Mouse (Mus musculus) 3T3-L1 (cell line): ENCODE results near the gene Krt13.

Source experiments
- DNase-seq: peaks from one replicate; pipeline ENCODE4 v3.0.0-alpha.2; 2015; ENCODE audit warnings: low read depth, low spot score

Gene Krt13

GRCm38 (mm10) chr11:100112935-100113741 lies 8.2 kb downstream of the Krt13 start:
- no peak for DNase-seq

- DNase-seq, result no peak
Measured at GRCm38 (mm10) chr11:100105576-100106122, 15.7 kb downstream of the Krt13 start, which contains the start of gene Krt36. Krt36 (minus strand) TSS chr11:100105626.

- no peak for DNase-seq
Measured at GRCm38 (mm10) chr11:100102693-100103429, 18.5 kb downstream of the Krt13 start.

DNA sequence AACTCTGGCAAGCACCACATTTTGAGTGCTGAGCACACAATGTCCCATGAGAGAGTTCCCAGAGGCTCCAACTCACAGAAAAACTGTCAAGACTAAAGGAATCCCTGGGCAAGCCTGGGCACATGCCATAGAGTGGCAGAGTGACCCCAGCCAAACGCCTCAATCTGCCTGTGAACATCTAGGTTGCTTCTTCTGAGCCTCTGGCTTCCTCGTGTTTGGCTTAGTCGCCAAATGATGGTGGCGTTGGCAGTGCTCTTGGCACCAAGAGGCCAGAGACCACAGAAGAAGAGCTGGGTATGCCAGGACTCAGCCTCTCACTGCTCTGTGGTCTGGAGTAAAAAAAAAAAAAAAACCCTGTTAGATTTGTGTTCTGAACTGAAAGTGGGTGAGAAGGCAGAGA lies 21.0 kb downstream of the Krt13 start:
- DNase-seq, result no peak

DNA sequence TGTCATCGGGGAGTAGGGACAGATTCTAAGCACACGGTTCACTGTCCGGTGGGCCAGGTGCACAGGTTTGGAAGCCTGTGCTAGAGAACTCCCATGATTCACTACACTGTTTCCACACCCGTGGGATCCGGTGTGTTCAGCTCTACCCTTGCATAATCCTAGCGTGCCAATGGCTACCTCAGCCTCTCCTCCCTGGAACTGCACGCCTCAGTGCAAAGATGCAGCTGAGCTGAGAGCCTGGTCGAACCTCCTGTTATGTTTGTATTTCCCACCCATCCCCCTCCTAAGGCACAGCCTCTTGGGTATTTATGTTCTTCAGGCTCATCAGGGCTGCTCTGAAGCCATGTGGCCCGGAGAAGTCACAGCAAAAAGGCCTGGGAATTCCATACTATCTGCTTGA lies 23.5 kb downstream of the Krt13 start:
- DNase-seq, result no peak

DNA sequence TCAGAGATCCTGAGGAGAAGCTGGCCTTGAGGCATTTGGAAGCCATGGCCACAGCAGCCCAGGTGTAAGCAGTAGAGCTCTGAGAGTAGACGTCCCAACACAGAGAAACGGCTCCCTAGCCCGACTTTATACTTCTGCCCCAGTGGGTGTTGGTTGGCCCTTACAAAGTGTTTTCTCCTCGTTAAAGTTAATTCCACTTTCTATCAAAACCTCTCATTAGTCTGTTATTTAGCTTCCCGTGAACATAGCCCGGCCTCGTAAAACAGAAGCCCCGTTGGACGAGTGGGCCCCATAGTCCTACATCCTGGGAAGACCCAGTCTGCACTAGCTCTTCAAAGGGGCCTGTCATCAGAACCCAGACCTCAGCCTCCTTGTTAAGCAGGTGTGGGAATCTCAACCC lies 25.2 kb downstream of the Krt13 start, which contains the start of gene Krt35:
TSS of gene Krt35 (minus strand) at position 101 of the 400 bp plus-strand sequence.
- DNase-seq, result no peak

DNA sequence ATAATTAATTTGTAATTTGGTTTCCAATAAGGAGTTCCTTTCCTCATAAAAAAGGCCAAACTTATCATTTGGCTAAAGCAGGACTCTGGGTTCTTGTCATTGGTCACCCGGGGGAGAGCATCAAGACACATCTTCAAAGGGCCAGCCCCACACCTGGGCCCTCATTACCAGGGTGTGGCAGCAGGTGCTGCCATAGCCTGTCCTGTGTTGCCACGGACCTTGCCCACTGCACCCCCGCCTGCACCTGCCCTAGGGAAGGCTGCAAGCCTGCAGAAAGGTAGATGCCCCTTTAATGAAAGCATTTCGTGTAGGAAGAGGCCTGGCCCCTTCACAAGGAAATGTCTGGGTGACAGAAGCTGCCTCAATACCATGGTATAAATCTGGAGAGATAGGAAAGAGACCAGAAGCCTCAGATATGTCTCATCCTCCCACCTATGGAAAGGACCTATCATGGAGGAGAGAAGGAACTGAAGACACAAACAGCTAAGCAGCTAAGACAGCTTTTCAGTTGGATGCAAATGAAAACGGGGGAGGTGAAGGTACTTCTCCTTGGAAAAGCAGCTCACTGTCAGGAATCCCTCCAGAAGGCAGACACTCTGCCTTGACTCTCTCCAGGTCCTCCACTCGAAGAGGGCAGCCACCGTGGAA lies 32.9 kb downstream of the Krt13 start:
- no peak for DNase-seq

DNA sequence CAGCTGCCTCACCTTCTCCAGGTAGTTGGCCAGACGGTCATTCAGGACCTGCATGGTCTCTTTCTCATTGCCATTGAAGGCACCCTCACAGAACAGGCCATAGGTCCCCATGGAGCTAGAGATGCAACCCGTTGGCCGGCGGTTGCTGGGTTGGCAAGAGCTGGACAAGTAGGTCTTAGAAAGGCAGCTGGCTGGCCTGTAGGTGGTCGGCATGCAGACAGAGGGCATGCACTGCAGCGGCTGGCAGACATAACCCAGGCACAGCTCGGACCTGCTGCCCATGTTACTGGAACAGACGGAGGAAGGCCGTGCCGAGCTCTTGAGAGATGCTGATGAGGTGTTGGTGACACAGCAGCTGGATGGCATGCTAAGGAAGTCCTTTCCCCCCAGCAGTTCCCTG lies 33.5 kb downstream of the Krt13 start, which contains the start of gene Krt32:
TSS of gene Krt32 (minus strand) at position 366 of the 400 bp plus-strand sequence.
- no peak for DNase-seq

DNA sequence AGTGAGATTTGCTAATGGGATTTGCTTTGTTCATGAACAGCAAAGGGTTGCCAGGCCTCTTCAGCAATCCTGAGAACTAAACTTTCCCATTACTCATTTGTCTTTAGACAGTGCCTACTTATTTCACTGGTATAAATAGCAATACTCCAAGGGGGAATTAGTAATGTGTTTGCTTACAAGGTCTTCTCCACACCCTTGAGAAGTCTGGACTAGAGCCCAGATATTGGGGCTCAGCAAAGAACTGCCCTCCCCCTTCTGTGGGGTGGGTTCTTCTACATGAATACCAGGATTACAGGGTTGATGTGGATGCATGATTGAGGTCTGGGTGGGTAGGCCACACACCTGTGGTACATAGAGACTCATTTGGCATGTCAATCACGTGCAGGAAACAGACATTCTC lies 47.5 kb downstream of the Krt13 start:
- DNase-seq, result no peak
